Mouse (Mus musculus): ENCODE results near the gene Catip. TPM values are rescaled to one million over a fixed set of nuclear protein-coding genes. Genes with fewer than 3 reads are reported as not detected.

Catip gene
- polyA plus RNA-seq, 1 experiment from 2014 or later: 0.50 TPM

DNA sequence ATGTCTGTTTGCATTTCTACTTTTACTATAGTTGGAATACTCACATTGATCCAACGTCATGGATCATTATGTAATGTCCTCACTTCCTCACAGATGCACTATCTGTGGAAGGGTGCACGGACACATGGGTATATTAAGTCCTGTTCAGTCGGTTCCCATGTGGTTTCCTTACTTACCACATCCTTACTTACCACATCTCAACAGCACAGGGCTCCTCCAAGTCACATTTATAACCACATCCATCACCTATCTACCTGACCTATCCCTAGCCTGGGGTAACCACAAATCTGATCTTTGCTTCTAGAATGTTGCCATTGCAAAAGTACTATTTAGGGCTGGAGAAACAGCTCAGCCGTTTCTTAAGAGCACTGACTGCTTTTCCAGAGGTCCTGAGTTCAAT lies 11.5 kb downstream of the Catip start:
- ATAC-seq: no peak
- Histone ChIP-seq H3K4me1 (ENCODE audit: control insufficient read depth, insufficient read depth, low read length) (no peaks in the 10 kb centered on the region), H3K27me3 (replicated peaks; ENCODE audit: control insufficient read depth, insufficient read depth, low read length) (no peaks in the 10 kb centered on the region), H3K9ac (ENCODE audit: low read length) (no peak overlapping the region), H3K4me3 (ENCODE audit: low read depth, low read length) (no peak overlapping the region), H3K27ac (ENCODE audit: low read depth, low read length) (no peak overlapping the region), H3K4me2 (ENCODE audit: low read length) (no peak overlapping the region), H3K36me3 (ENCODE audit: control insufficient read depth, insufficient read depth, low read length) (no peaks in the 10 kb centered on the region), H3K9me3 (replicated peaks; ENCODE audit: control insufficient read depth, low read length) (no peaks in the 10 kb centered on the region)
- DNase-seq (ENCODE audit: low spot score): no peak
- WGBS: 82% methylated on average over 4 of the region's 4 CpGs

DNA sequence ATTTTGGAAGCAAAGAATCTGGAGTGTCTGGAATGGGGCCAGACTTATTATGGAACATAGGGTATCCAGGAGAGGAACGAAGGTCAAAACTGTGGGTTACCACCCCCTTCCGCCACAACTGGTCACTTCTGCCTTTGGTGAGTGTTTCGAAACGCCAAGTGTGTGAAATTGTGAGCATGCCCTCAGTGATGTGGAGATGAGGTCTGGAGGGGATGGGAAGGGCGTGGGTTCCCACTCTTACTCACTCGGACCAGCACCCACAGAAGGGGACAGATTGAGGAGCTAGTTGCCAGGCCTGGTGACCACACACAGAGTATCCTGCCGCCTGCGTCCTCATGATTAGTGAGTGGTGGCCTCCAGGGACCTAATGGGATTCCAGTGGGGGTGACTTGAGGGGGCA lies 13.1 kb downstream of the Catip start, which contains the start of gene Slc11a1:
TSS of gene Slc11a1 (plus strand) at position 216 of the 400 bp plus-strand sequence.
- Histone ChIP-seq H3K27me3 (replicated peaks; ENCODE audit: control insufficient read depth, insufficient read depth, low read length) (no peaks in the 10 kb centered on the region), H3K36me3 (ENCODE audit: control insufficient read depth, insufficient read depth, low read length) (no peaks in the 10 kb centered on the region), H3K9me3 (replicated peaks; ENCODE audit: control insufficient read depth, low read length) (no peaks in the 10 kb centered on the region), H3K4me1 (ENCODE audit: control insufficient read depth, insufficient read depth, low read length) (no peaks in the 10 kb centered on the region), H3K4me2 (ENCODE audit: low read length) (no peak within 1 kb of the TSS), H3K27ac (ENCODE audit: low read depth, low read length) (no peak within 1 kb of the TSS), H3K9ac (ENCODE audit: low read length) (no peak within 1 kb of the TSS), H3K4me3 (ENCODE audit: low read depth, low read length) (no peak within 1 kb of the TSS)
- WGBS: 79% methylated on average over 8 of the region's 8 CpGs
- ATAC-seq (no peak), DNase-seq (ENCODE audit: low spot score) (no peak)

DNA sequence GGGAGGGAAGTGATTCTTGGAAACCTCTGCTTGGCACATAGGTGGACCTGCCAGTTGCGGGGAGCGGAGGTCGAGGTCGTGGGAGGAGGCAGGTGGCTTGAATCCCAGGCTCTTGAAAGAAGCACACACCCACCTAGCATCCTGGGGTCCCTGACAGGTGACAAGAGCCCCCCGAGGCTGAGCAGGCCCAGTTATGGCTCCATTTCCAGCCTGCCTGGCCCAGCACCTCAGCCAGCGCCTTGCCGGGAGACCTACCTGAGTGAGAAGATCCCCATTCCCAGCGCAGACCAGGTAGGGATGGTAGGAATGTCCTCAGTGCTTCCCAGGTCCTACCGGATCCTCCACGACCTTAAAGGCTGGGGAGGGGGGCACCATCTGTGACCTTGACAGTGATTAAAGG lies 13.7 kb downstream of the Catip start:
- Histone ChIP-seq H3K4me2 (ENCODE audit: low read length) (no peak overlapping the region), H3K27ac (ENCODE audit: low read depth, low read length) (no peak overlapping the region), H3K36me3 (ENCODE audit: control insufficient read depth, insufficient read depth, low read length) (no peaks in the 10 kb centered on the region), H3K9ac (ENCODE audit: low read length) (no peak overlapping the region), H3K4me1 (ENCODE audit: control insufficient read depth, insufficient read depth, low read length) (no peaks in the 10 kb centered on the region), H3K4me3 (ENCODE audit: low read depth, low read length) (no peak overlapping the region), H3K27me3 (replicated peaks; ENCODE audit: control insufficient read depth, insufficient read depth, low read length) (no peaks in the 10 kb centered on the region), H3K9me3 (replicated peaks; ENCODE audit: control insufficient read depth, low read length) (no peaks in the 10 kb centered on the region)
- DNase-seq (ENCODE audit: low spot score): no peak
- WGBS: 78% methylated on average over 10 of the region's 10 CpGs
- no peak for ATAC-seq

DNA sequence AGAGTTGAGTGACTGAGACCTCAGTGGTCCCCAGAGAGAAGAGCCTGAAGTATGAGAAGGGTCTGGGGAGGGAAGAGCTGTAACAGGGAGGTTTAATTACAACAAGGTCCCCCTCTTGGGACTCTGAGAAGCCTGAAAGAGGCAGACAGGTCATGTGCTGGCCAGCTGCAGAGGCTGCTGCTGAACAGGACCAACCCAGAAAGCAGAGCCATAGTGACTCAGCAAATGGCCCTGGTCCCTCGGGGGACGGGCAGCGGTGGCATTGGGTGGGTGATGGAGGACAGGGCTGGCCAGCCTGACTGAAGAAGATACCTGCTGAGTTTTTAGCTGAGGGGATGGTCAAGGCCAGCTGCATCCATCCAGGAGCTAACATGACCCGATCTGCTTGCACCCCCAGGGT lies 14.5 kb downstream of the Catip start:
- Histone ChIP-seq H3K4me1 (ENCODE audit: control insufficient read depth, insufficient read depth, low read length) (no peaks in the 10 kb centered on the region), H3K9me3 (replicated peaks; ENCODE audit: control insufficient read depth, low read length) (no peaks in the 10 kb centered on the region), H3K9ac (ENCODE audit: low read length) (no peak overlapping the region), H3K27me3 (replicated peaks; ENCODE audit: control insufficient read depth, insufficient read depth, low read length) (no peaks in the 10 kb centered on the region), H3K4me2 (ENCODE audit: low read length) (no peak overlapping the region), H3K36me3 (ENCODE audit: control insufficient read depth, insufficient read depth, low read length) (no peaks in the 10 kb centered on the region), H3K27ac (ENCODE audit: low read depth, low read length) (no peak overlapping the region), H3K4me3 (ENCODE audit: low read depth, low read length) (no peak overlapping the region)
- ATAC-seq (no peak), DNase-seq (ENCODE audit: low spot score) (no peak)
- WGBS: 85% methylated on average over 4 of the region's 4 CpGs

DNA sequence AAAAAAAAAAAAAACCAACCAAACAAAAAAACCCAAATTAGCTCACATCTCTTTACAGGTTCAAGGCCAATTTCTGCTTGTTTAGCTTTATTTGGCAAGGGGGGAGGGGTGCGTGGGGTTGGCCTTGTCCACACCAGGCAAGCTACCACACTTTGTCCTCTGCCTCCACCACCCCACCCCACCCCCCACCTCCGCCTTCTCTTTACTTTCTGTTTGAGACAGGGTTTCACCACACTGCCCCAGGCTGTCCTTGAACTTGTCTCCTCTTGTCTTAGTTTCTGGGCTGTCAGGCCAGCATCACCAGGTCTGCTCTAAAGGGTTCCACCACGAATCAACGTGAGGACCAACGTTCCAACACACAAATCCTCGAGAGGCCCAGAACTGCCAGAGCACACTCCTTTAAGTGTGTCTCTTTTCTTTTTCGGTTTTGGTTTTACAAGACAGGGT lies 17.2 kb downstream of the Catip start:
- ATAC-seq: no peak
- Histone ChIP-seq H3K9ac (ENCODE audit: low read length) (no peak overlapping the region), H3K9me3 (replicated peaks; ENCODE audit: control insufficient read depth, low read length) (no peaks in the 10 kb centered on the region), H3K27me3 (replicated peaks; ENCODE audit: control insufficient read depth, insufficient read depth, low read length) (no peaks in the 10 kb centered on the region), H3K4me1 (ENCODE audit: control insufficient read depth, insufficient read depth, low read length) (no peaks in the 10 kb centered on the region), H3K27ac (ENCODE audit: low read depth, low read length) (no peak overlapping the region), H3K4me2 (ENCODE audit: low read length) (no peak overlapping the region), H3K36me3 (ENCODE audit: control insufficient read depth, insufficient read depth, low read length) (no peaks in the 10 kb centered on the region), H3K4me3 (ENCODE audit: low read depth, low read length) (no peak overlapping the region)
- WGBS: 87% methylated on average over 7 of the region's 7 CpGs
- no peak for DNase-seq (ENCODE audit: low spot score)

DNA sequence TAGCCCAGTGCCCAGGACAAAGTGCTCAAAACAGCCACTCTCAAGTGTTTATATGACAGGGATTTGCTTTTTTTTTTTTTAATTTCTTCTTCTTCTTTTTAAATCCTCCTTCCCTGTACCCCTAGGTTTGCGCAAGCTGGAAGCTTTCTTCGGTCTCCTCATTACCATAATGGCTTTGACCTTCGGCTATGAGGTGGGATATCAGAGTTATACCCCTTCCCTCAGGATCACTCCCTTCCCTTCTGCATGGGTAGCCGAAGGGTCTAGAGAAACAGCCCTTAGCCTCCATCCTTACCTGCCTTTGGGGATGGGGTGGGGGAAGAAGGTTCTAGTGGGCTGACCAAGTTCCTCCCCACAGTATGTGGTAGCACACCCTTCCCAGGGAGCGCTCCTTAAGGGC lies 18.6 kb downstream of the Catip start:
- Histone ChIP-seq H3K4me3 (ENCODE audit: low read depth, low read length) (no peak overlapping the region), H3K9ac (ENCODE audit: low read length) (no peak overlapping the region), H3K36me3 (ENCODE audit: control insufficient read depth, insufficient read depth, low read length) (no peaks in the 10 kb centered on the region), H3K4me1 (ENCODE audit: control insufficient read depth, insufficient read depth, low read length) (no peaks in the 10 kb centered on the region), H3K27me3 (replicated peaks; ENCODE audit: control insufficient read depth, insufficient read depth, low read length) (no peaks in the 10 kb centered on the region), H3K27ac (ENCODE audit: low read depth, low read length) (no peak overlapping the region), H3K4me2 (ENCODE audit: low read length) (no peak overlapping the region), H3K9me3 (replicated peaks; ENCODE audit: control insufficient read depth, low read length) (no peaks in the 10 kb centered on the region)
- WGBS: 89% methylated on average over 5 of the region's 5 CpGs
- no peak for ATAC-seq
- DNase-seq (ENCODE audit: low spot score): no peak

DNA sequence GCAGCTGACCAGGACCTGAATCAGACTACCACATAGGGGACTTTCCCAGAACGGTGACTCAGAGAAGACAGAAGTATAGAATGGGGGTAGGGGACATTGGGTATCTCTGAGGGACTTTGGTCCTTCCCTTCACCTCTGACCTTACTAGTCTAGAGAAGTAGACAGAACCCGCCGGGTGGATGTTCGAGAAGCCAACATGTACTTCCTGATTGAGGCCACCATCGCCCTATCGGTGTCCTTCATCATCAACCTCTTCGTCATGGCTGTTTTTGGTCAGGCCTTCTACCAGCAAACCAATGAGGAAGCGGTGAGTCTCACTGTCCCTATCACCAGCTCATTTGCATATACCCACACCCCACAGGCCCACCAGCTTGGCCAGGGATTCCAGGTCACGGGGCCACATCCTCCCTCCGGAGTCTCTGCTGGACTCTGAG lies 19.7 kb downstream of the Catip start:
- H3K36me3 ChIP-seq (ENCODE audit: control insufficient read depth, insufficient read depth, low read length): no peaks in the 10 kb centered on the region
- ATAC-seq (no peak), DNase-seq (ENCODE audit: low spot score) (no peak)
- no peaks in the 10 kb centered on the region for H3K9me3 ChIP-seq (replicated peaks; ENCODE audit: control insufficient read depth, low read length)
- no peak overlapping the region for H3K9ac ChIP-seq (ENCODE audit: low read length)
- H3K4me2 ChIP-seq (ENCODE audit: low read length): no peak overlapping the region
- H3K27me3 ChIP-seq (replicated peaks; ENCODE audit: control insufficient read depth, insufficient read depth, low read length): no peaks in the 10 kb centered on the region
- H3K27ac ChIP-seq (ENCODE audit: low read depth, low read length): no peak overlapping the region
- 92% methylated on average over 10 of the region's 10 CpGs for WGBS
- H3K4me3 ChIP-seq (ENCODE audit: low read depth, low read length): no peak overlapping the region
- H3K4me1 ChIP-seq (ENCODE audit: control insufficient read depth, insufficient read depth, low read length): no peaks in the 10 kb centered on the region

DNA sequence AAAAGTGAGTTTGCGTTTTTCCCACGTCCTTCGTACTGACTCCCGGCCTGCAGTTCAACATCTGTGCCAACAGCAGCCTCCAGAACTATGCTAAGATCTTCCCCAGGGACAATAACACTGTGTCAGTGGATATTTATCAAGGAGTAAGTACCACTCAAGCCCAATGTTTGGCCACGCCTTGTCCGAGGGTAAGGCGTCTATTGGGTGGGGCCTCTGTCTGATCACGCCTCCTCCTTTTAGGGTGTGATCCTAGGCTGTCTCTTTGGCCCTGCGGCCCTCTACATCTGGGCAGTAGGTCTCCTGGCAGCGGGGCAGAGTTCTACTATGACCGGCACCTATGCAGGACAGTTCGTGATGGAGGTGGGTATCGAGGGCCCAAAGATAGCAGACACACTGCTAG lies 21.5 kb downstream of the Catip start:
- DNase-seq (ENCODE audit: low spot score) (no peak), ATAC-seq (no peak)
- Histone ChIP-seq H3K9me3 (replicated peaks; ENCODE audit: control insufficient read depth, low read length) (no peaks in the 10 kb centered on the region), H3K4me3 (ENCODE audit: low read depth, low read length) (no peak overlapping the region), H3K4me1 (ENCODE audit: control insufficient read depth, insufficient read depth, low read length) (no peaks in the 10 kb centered on the region), H3K36me3 (ENCODE audit: control insufficient read depth, insufficient read depth, low read length) (no peaks in the 10 kb centered on the region), H3K9ac (ENCODE audit: low read length) (no peak overlapping the region), H3K27me3 (replicated peaks; ENCODE audit: control insufficient read depth, insufficient read depth, low read length) (no peaks in the 10 kb centered on the region), H3K4me2 (ENCODE audit: low read length) (no peak overlapping the region), H3K27ac (ENCODE audit: low read depth, low read length) (no peak overlapping the region)
- WGBS: 93% methylated on average over 13 of the region's 13 CpGs

DNA sequence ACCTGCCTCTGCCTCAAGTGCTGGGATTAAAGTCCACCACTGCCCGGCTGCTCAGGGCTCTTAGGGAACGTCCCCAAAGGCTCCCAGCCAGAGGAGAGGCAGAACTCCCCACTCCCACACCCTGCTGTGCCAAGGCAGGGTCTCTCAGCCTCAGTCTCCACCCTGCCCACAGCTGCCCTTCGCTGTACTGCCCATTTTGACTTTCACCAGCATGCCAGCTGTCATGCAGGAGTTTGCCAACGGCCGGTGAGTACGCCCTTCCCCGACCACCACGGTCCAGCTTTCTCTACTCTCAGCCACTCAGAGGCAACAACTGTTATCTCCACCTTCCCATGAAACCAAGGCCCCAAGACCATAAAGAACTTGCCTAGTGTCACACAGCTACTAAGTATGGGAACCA lies 22.6 kb downstream of the Catip start:
- no peak for ATAC-seq
- no peak for DNase-seq (ENCODE audit: low spot score)
- Histone ChIP-seq H3K4me1 (ENCODE audit: control insufficient read depth, insufficient read depth, low read length) (no peaks in the 10 kb centered on the region), H3K9ac (ENCODE audit: low read length) (no peak overlapping the region), H3K27ac (ENCODE audit: low read depth, low read length) (no peak overlapping the region), H3K9me3 (replicated peaks; ENCODE audit: control insufficient read depth, low read length) (no peaks in the 10 kb centered on the region), H3K36me3 (ENCODE audit: control insufficient read depth, insufficient read depth, low read length) (no peaks in the 10 kb centered on the region), H3K4me3 (ENCODE audit: low read depth, low read length) (no peak overlapping the region), H3K4me2 (ENCODE audit: low read length) (no peak overlapping the region), H3K27me3 (replicated peaks; ENCODE audit: control insufficient read depth, insufficient read depth, low read length) (no peaks in the 10 kb centered on the region)
- WGBS: 83% methylated on average over 8 of the region's 8 CpGs
